15 mouse cellular contexts compared by ENCODE assay signal in the genomic region with DNA sequence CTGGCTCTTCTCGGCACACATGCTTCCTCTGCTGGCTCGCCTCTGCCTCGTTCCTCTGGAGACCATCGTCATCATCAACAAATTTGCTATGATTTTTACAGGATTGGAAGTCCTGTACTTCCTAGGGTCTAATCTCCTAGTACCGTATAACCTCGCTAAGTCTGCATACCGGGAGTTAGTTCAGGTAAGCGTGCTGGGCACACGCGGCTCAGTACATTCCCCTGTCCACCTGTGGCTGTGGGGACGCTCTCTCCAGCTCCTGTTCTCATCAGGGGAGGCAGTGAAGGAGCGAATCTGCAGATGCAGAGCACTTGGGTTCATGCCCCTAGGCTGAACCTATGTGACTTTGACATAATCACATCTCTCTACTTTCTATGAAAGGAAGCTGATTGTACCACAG.
"Had no signal": no experiment of that assay in that cellular context is flagged by ENCODE, and none has a peak within 500 bp of the region (broad histone marks: within the 10 kb centered on the region; RNA-seq: fewer than 3 reads in every experiment).

No protein-coding gene starts in this region.

- H3K27me3 ChIP-seq: midbrain, embryonic 12.5 days; neural tube, embryonic 13.5 days; stomach, embryonic 15.5 days had no signal

- DNase-seq: lung, adult 18-20 months; lung, embryonic 14.5 days; lung, postnatal 10 days; lung, postnatal 4 days; midbrain, embryonic 14.5 days; right cerebral cortex, postnatal 14 days; thymus, adult 18-20 months; thymus, postnatal 14 days; thymus, postnatal 36 days had no signal

- H3K4me1 ChIP-seq: midbrain, embryonic 12.5 days; neural tube, embryonic 13.5 days; stomach, embryonic 15.5 days had no signal

- H3K9ac ChIP-seq: lung, embryonic 14.5 days; midbrain, embryonic 12.5 days; neural tube, embryonic 13.5 days; stomach, embryonic 15.5 days had no signal

- H3K9me3 ChIP-seq: midbrain, embryonic 10.5 days; midbrain, embryonic 12.5 days; neural tube, embryonic 13.5 days; stomach, embryonic 15.5 days had no signal

- H3K27ac ChIP-seq: midbrain, embryonic 10.5 days; midbrain, embryonic 12.5 days; stomach, embryonic 15.5 days had no signal

- H3K4me3 ChIP-seq: midbrain, embryonic 10.5 days; midbrain, embryonic 12.5 days; myocyte; neural tube, embryonic 13.5 days; stomach, embryonic 15.5 days had no signal

- ATAC-seq: midbrain, embryonic 16.5 days had no signal

- H3K4me2 ChIP-seq: lung, embryonic 14.5 days; midbrain, embryonic 12.5 days; neural tube, embryonic 13.5 days; stomach, embryonic 15.5 days had no signal
